Mouse (Mus musculus) intestine, postnatal 0 days (tissue): ENCODE data around the gene Ficd. TPM values are rescaled to one million over a fixed set of nuclear protein-coding genes. Genes with fewer than 3 reads are reported as not detected.

ENCODE experiments used
- ATAC-seq: fragments of 200-750 bp; cut with Nextera tagmentation; 2 replicates; pipeline ENCODE4 v1.8.0; 2017; ENCODE audit warnings: mild to moderate bottlenecking, moderate TSS enrichment, moderate library complexity
- H3K27ac ChIP-seq: fragments of 300-500 bp; sonication (generic); 2 replicates; pipeline ENCODE4 v1.5.1; 2014; ENCODE audit warnings: mild to moderate bottlenecking, low read depth, low read length, moderate library complexity
- H3K27me3 ChIP-seq: fragments of 300-500 bp; sonication (generic); replicated peaks from 2 replicates; pipeline ENCODE4 v1.6.1; 2014; ENCODE audit warnings: low read length, mixed read lengths; ENCODE audit not compliant: control insufficient read depth, insufficient read depth
- H3K36me3 ChIP-seq: fragments of 300-500 bp; sonication (generic); 2 replicates; pipeline ENCODE4 v1.6.1; 2014; ENCODE audit warnings: mild to moderate bottlenecking, moderate library complexity; ENCODE audit not compliant: control insufficient read depth, insufficient read depth
- H3K4me1 ChIP-seq: fragments of 300-500 bp; sonication (generic); replicated peaks from 2 replicates; pipeline ENCODE4 v1.6.1; 2014; ENCODE audit warnings: antibody characterized with exemption, low read length, mixed read lengths; ENCODE audit not compliant: control insufficient read depth, insufficient read depth
- H3K4me2 ChIP-seq: fragments of 300-500 bp; sonication (generic); replicated peaks from 2 replicates; pipeline ENCODE4 v1.6.1; 2014; ENCODE audit warnings: low read depth, mild to moderate bottlenecking, moderate library complexity
- H3K4me3 ChIP-seq: fragments of 300-500 bp; sonication (generic); 2 replicates; pipeline ENCODE4 v1.5.1; 2014; ENCODE audit warnings: low read depth, low read length
- H3K9ac ChIP-seq: fragments of 300-500 bp; sonication (generic); 2 replicates; pipeline ENCODE4 v1.6.1; 2014; ENCODE audit warnings: mild to moderate bottlenecking, low read depth, low read length
- H3K9me3 ChIP-seq: fragments of 300-500 bp; sonication (generic); 2 replicates; pipeline ENCODE4 v1.6.1; 2016; ENCODE audit warnings: mixed run types; ENCODE audit not compliant: control insufficient read depth
- CTCF ChIP-seq: sonication (generic); IDR thresholded peaks from 2 replicates; pipeline ENCODE4 v1.5.1; 2016; ENCODE audit warnings: low read depth, mild to moderate bottlenecking, control low read depth, antibody characterized with exemption, moderate library complexity
- WGBS: fragments of 180-500 bp; shearing (Covaris S2); extraction: QIAGEN DNeasy Blood & Tissue Kit; methylation state at CpG from one replicate; pipeline ENCODE4 v1.1.7; 2014; 5-methylcytosine and 5-hydroxymethylcytosine counted together
- polyA plus RNA-seq: library from polyadenylated mRNA; unstranded; fragments of >200 nt; fragmentation: Nextera tagmentation; extraction: Ambion mirVana; gene quantifications from 2 replicates; pipeline ENCODE4 v1.2.1, GENCODE M21; 2015

The Ficd gene
- polyA plus RNA-seq, 1 experiment from 2014 or later = 5.0 TPM

DNA sequence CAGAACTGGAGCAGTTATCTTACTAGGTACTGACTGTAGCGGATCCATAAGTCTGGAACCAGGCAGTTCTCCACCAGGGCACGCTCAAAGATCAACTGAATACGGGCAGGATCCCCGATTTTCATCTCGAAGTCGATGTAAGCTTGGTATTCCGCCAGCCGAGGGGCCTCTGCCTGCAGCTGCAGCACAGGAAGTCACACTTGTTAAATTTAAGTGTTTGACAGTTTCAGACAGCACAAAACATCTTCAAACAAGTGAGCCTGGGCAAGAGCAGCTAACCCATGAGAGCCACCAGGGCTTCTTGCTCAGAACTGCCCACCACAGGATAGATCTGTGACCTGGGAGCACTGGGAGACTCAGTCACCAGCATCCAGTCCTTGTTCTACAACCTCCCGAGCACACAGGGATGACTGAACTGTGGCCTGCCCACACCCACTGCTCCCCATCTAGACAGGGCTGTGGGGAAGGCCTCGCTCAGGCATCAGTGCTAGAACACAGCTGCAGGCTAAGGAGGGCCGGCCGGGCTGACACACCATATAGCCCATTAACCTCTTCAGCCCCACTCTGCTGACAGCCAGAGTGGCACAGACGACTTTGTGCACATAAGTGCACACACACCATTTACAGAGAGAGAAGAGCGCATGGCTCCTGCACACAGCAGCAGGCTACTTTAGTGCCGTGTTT is 19.9 kb downstream of the Ficd start:
- 80% methylated on average over 15 of the region's 15 CpGs for WGBS
- Histone ChIP-seq H3K27me3 (no peaks in the 10 kb centered on the region), H3K9ac (no peak overlapping the region), H3K27ac (no peak overlapping the region), H3K9me3 (no peaks in the 10 kb centered on the region), H3K4me1 (no peaks in the 10 kb centered on the region), H3K4me3 (no peak overlapping the region), H3K36me3 (peaks cover 100% of the 10 kb centered on the region), H3K4me2 (no peak overlapping the region)
- TF ChIP-seq CTCF = no peak
- no peak for ATAC-seq

DNA sequence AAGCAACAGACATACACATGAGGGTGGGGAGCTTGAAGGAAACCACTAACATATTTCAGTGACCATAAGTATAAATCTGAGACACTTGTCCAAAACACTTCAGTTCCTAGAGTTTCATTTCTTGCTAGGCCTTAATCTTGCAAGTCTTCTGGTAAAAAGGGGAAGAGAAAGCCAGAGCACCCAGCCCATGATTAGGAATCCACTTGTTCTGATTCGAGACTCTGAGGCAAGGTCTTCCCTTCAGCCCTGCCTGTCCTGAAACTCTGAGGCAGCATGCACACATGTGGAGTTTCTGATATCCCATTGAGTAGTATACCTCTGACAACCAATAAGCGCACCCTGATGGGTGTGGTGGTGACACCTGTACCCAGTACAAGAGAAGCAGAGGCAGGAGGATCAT is 26.0 kb downstream of the Ficd start:
- H3K36me3 ChIP-seq = peaks cover 72% of the 10 kb centered on the region
- TF ChIP-seq CTCF = no peak

DNA sequence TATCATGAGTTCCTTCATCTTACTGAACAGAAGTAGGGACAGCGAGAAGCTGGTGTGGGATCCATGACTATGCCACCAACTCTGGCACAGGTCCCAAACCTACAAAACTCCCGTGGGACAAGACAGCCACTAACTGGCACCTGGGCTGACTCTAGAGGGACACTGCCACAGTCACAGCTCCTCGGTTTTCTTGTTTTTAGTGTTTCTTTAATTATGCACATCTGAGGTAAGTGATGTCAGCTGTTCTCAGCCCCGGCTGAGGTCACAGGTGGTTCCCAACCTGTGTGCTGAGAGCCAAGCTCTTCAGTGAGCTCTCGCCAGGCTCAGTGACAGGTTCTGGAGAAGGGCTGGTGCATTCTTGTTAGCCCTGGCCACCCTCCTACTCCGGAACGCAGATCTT is 28.8 kb downstream of the Ficd start:
- H3K9me3 ChIP-seq = no peaks in the 10 kb centered on the region
- H3K4me1 ChIP-seq = no peaks in the 10 kb centered on the region
- H3K4me2 ChIP-seq = no peak overlapping the region
- H3K27ac ChIP-seq = no peak overlapping the region
- no peak for TF ChIP-seq CTCF
- H3K4me3 ChIP-seq = no peak overlapping the region
- no peaks in the 10 kb centered on the region for H3K27me3 ChIP-seq
- H3K36me3 ChIP-seq = peaks cover 59% of the 10 kb centered on the region
- WGBS = 92% methylated on average over 7 of the region's 7 CpGs
- no peak for ATAC-seq
- no peak overlapping the region for H3K9ac ChIP-seq

More for the DNA sequence above, 26.0 kb downstream of the Ficd start:
- Histone ChIP-seq H3K4me1 (no peaks in the 10 kb centered on the region), H3K9ac (no peak overlapping the region), H3K4me3 (no peak overlapping the region), H3K27ac (no peak overlapping the region), H3K4me2 (no peak overlapping the region), H3K27me3 (no peaks in the 10 kb centered on the region), H3K9me3 (no peaks in the 10 kb centered on the region)
- ATAC-seq = no peak
- 92% methylated on average over 2 of the region's 2 CpGs for WGBS

DNA sequence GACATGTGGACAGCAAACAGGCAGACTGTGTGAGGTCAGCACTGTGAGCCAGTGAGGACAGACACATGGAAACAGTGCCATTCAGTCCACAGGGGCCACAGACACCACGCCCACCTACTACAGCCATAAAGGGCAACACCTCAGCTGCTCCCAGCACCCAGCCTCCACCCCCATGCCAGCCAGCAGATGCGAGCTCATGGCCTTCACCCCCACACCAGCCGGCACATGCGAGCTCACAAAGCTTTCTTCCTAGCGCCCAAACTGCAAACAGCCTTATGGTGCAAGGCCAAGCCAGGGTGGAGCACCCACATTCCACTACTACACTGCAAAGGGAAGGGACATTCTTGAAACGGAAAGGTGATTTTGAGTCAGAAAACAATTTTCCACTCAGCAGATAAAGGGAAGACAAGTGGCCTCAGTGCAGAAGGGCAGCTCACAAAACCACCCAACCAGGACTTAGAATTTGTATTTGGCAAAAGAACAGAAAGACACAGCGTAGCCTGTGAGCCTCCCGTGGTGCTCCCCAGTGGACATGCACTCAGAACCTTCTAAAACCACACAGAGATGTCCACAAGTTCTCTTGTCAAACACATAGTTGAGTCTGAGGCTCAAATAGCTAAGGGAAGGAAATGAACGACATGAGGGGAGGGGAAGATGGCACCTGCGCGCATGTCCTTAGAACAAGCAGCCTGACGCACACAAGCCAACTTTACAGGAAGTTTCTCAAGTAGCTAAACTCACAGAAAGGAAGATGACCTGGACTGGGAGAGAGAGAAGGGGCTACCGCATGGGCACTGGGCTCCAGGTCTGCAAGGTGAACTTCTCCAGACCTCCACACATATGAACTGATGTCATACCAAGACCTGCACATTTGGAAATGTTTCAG is 30.3 kb downstream of the Ficd start:
- no peaks in the 10 kb centered on the region for H3K9me3 ChIP-seq
- peaks cover 45% of the 10 kb centered on the region for H3K36me3 ChIP-seq
- no peak for ATAC-seq
- no peak overlapping the region for H3K4me3 ChIP-seq
- no peak overlapping the region for H3K9ac ChIP-seq
- no peak overlapping the region for H3K27ac ChIP-seq
- no peaks in the 10 kb centered on the region for H3K27me3 ChIP-seq
- TF ChIP-seq CTCF = no peak
- 0 out of 2 replicates have a peak, but pooled peaks cover 4% of the 10 kb centered on the region for H3K4me1 ChIP-seq
- no peak overlapping the region for H3K4me2 ChIP-seq
- WGBS = 59% methylated on average over 13 of the region's 13 CpGs

DNA sequence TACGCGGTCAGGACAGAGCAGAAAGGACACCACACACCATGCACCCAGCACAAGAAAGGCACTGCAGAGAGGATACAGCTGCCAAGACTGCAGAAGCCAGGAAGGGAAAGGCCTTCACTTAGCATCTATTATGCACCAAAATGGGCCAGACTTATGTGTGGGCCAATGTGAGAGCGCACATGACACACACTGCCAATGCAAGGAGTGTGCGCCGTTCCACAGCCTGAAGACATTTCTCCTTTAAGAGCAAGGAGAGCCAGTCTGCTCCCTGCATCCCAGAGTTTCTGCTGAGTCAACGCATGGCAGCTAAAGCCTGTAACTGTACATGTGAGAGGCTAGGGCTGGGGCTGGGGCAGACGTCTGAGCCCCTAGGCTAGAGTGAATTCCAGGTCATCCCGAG is 33.2 kb downstream of the Ficd start:
- Histone ChIP-seq H3K4me2 (no peak overlapping the region), H3K4me3 (no peak overlapping the region), H3K27me3 (no peaks in the 10 kb centered on the region), H3K36me3 (peaks cover 26% of the 10 kb centered on the region; the same call in 1 of the 2 replicates), H3K4me1 (0 out of 2 replicates have a peak, but pooled peaks cover 4% of the 10 kb centered on the region), H3K27ac (no peak overlapping the region), H3K9me3 (no peaks in the 10 kb centered on the region), H3K9ac (no peak overlapping the region)
- WGBS = 89% methylated on average over 8 of the region's 8 CpGs
- ATAC-seq = no peak
- TF ChIP-seq CTCF = no peak

DNA sequence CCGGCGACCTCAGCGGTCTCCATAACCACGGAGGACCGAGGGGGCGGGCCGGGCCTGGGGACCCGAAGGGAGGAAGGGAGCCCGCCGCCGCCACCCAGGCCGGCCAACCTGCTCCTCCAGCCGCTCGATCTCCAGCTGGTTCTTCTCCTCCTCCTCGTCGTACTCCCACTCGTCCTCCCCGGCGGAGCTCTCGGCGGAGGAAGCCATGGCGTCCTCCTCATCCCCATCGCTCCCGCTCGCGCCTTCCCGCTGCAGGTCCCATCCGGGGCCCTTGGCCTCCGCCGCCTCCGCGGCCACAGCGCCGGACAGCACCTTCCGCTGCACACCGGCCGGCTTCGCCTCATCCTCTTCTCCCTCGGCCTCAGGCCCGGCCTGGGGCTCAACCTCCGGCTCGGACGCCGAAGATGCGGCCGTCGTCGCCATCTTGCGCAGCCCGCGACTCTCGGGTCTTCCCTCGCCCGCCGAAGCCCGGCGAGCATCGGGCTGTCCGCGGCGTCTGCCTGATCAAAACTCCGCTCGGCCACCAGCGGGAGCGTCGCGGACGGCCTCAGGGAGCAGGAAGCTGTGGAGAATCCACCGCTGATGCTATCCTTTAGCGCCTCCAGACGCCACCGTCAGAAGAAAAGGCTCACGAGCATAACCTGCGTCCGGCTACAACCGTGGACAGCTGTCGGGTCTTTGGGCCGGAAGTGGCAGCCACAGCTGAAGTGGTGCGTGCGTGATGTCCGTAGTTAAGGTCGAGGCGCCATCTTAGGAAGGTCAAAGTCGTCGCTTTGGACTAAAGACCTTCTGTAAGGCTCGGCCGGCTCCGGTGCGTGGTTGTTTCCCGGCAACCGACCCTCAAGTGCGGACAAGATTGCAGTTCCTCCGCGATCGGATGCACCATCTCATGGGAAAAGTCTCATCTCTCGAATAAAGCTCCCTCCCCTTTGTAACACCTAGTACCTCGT is 35.9 kb downstream of the Ficd start:
- H3K27me3 ChIP-seq = no peaks in the 10 kb centered on the region
- H3K36me3 ChIP-seq = peaks cover 38% of the 10 kb centered on the region
- H3K9ac ChIP-seq = peak overlapping the region; percentile 90
- H3K4me2 ChIP-seq = peak overlapping the region; percentile 92
- H3K4me1 ChIP-seq = 0 out of 2 replicates have a peak, but pooled peaks cover 4% of the 10 kb centered on the region
- under 1% methylated on average over 96 of the region's 97 CpGs for WGBS
- H3K27ac ChIP-seq = peak overlapping the region; percentile 94
- peak overlapping the region; percentile 99 for H3K4me3 ChIP-seq
- no peaks in the 10 kb centered on the region for H3K9me3 ChIP-seq
- no peak for TF ChIP-seq CTCF
- ATAC-seq = peak; percentile 77
